Mouse (Mus musculus) spleen, adult 2 months (tissue): ENCODE data around the gene Tnfsf14.

ENCODE experiments used
- CTCF ChIP-seq: fragments of 200-500 bp; IDR thresholded peaks from 2 replicates; pipeline ENCODE4 v1.5.1; 2011; ENCODE audit warnings: mild to moderate bottlenecking, inconsistent platforms; ENCODE audit not compliant: insufficient read depth, insufficient read length, insufficient replicate concordance; ENCODE audit errors: extremely low read depth
- POLR2A ChIP-seq: fragments of 200-500 bp; IDR thresholded peaks from 2 replicates; pipeline ENCODE4 v1.6.1; 2011; ENCODE audit warnings: low read depth, low read length, inconsistent platforms

- TF ChIP-seq CTCF = peak; percentile 95
- no peak for TF ChIP-seq POLR2A
Observed at GRCm38 (mm10) chr17:57166800-57167791, 26.9 kb downstream of the Tnfsf14 start.
